Mouse (Mus musculus) spleen, adult 2 months (tissue): ENCODE measurements around the gene Arhgef26. TPM values are rescaled to one million over a fixed set of nuclear protein-coding genes. Genes with fewer than 3 reads are reported as not detected.

ENCODE experiments used
- DNase-seq, 2 experiments: peaks; one replicate each; pipeline versions ENCODE4 v3.0.0 to v3.0.0-alpha.2; 2012 to 2021; ENCODE audit warnings: low spot score in 2 of 2, low read depth in 1 of 2
- H3K27ac ChIP-seq: fragments of 200-500 bp; 2 replicates; pipeline ENCODE4 v1.5.1; 2012; ENCODE audit warnings: low read length, inconsistent platforms; ENCODE audit not compliant: insufficient read depth
- H3K27me3 ChIP-seq: fragments of 200-500 bp; 2 replicates; pipeline ENCODE4 v1.6.1; 2012; ENCODE audit warnings: mild to moderate bottlenecking, moderate library complexity, low read length, inconsistent platforms; ENCODE audit not compliant: control insufficient read depth, insufficient read depth
- H3K36me3 ChIP-seq: fragments of 200-500 bp; 2 replicates; pipeline ENCODE4 v1.6.1; 2012; ENCODE audit warnings: mild to moderate bottlenecking, low read length, inconsistent platforms; ENCODE audit not compliant: control insufficient read depth, insufficient read depth
- H3K4me1 ChIP-seq: fragments of 200-500 bp; 2 replicates; pipeline ENCODE4 v1.6.1; 2011; ENCODE audit warnings: inconsistent platforms; ENCODE audit not compliant: control insufficient read depth, insufficient read depth, insufficient read length
- H3K4me3 ChIP-seq: fragments of 200-500 bp; 2 replicates; pipeline ENCODE4 v1.5.1; 2011; ENCODE audit warnings: mild to moderate bottlenecking, inconsistent platforms; ENCODE audit not compliant: insufficient read depth, insufficient read length; ENCODE audit errors: extremely low read depth
- CTCF ChIP-seq: fragments of 200-500 bp; IDR thresholded peaks from 2 replicates; pipeline ENCODE4 v1.5.1; 2011; ENCODE audit warnings: mild to moderate bottlenecking, inconsistent platforms; ENCODE audit not compliant: insufficient read depth, insufficient read length, insufficient replicate concordance; ENCODE audit errors: extremely low read depth
- POLR2A ChIP-seq: fragments of 200-500 bp; IDR thresholded peaks from 2 replicates; pipeline ENCODE4 v1.6.1; 2011; ENCODE audit warnings: low read depth, low read length, inconsistent platforms
- WGBS: fragments of 180-500 bp; shearing (Covaris S2); methylation state at CpG from one replicate; pipeline ENCODE4 v1.1.7; 2018; 5-methylcytosine and 5-hydroxymethylcytosine counted together
- polyA plus RNA-seq: library from polyadenylated mRNA; depleted of rRNA; stranded (reverse); fragments of >200 nt; gene quantifications from 2 replicates; pipeline ENCODE4 v1.2.3, GENCODE M21; 2012

Gene Arhgef26
- polyA plus RNA-seq, 1 experiment: 0.42 TPM

DNA sequence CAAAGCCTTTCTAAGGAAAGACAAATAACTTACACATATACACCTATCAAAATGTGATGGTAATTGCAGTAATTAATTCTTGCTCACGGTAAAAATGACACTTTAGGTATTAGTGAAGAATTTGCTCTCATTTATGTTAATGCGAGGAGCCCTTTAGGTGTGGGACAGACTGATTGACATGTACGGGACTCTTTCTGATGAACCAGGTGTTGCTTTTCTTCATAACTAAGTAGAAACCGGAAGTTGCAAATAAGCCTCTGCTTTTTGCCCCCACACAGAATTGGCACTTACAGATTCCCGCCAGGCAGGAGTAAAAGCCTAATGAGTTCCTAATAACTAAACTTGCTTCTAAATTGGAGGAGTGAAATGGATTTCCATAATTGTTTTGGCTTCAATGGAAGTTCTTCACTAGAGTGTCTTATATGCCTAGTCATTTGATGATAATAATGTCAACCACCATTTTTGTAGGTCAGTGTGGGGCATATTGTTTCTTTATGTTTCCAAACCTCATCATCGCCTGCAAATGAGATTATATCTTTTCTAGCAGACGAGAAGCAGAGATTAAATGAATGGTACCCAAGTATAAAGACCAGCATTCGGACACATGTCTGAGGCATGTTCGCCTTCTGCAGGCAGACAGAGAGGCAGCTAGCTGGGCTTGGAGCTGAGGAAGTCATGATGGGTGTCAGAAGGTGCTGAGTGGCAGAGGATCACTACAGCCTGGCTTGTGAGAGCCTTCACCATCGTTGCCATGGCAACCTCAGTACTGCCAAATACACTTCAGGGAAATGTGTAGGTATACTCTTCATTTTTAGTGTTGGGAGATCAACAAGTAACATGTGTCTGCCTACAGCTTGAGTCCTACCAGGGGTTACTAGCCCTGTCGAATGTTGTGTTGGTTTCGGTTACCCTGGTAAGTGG lies 61.9 kb downstream of the Arhgef26 start:
- WGBS: 91% methylated on average over 12 of the region's 12 CpGs
- no peak overlapping the region for H3K4me3 ChIP-seq
- no peaks in the 10 kb centered on the region for H3K36me3 ChIP-seq
- H3K27me3 ChIP-seq: no peaks in the 10 kb centered on the region
- no peak overlapping the region for H3K27ac ChIP-seq
- H3K4me1 ChIP-seq: no peaks in the 10 kb centered on the region
- TF ChIP-seq POLR2A: no peak
- TF ChIP-seq CTCF: no peak
- no peak for DNase-seq

DNA sequence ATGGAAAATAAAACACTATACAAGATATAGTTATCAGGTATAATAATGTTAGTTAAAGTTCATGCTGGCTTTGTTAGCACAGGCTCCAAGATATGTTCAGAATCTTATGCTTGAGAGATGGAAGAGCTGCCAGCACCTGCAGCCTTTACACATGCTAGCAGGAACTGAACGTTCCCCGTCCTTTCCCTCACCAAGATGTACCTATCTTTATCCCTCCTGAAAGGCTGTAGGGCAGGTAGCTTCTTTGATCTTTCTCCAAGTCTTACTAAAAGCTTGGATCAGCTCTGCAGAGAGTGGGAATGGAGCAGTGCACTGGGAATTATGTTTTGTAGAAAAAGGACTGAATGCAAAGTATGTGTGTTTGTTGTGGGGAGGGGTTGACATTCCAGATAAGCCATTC lies 64.3 kb downstream of the Arhgef26 start:
- DNase-seq: no peak
- H3K27me3 ChIP-seq: no peaks in the 10 kb centered on the region
- no peak overlapping the region for H3K4me3 ChIP-seq
- no peaks in the 10 kb centered on the region for H3K4me1 ChIP-seq
- TF ChIP-seq POLR2A (no peak), CTCF (no peak)
- H3K36me3 ChIP-seq: no peaks in the 10 kb centered on the region
- 93% methylated on average over 2 of the region's 2 CpGs for WGBS
- H3K27ac ChIP-seq: no peak overlapping the region

DNA sequence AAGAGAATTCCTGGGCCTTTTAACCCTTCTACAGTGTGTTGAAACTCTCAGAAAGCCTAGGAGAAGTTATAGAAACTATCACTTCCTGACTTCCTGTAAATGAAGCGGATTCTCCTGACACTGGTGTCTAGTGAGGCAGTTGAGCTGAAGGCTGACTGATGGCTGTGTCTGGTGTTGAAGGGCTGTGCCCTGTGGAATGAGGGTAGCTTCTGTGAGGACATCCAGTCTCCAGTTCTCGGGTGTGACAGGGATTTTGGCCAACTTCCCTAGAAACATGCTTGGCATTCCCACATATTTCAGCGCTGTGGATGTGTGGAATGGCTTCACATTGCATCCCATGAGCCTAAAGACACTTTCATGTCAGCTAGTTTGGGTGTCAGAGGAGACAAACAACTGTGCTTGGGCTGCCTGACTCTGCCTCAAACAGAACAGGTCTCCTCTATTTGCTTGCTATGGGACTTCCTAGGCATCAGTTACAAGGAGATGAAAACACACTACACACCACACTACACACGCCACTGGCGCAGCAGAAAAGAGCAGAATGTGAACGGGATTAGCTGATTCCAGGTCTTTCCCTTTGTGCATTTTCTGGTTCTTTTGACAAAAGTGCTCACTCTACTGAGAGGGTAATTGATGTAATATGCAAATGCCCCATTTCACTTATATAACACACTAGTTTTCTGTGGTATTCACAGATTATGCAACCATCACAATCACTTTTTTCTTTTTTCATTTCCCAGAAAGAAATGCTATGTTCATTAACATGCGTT lies 66.5 kb downstream of the Arhgef26 start:
- H3K27me3 ChIP-seq: no peaks in the 10 kb centered on the region
- WGBS: 81% methylated on average over 7 of the region's 7 CpGs
- no peak for TF ChIP-seq CTCF
- TF ChIP-seq POLR2A: no peak
- H3K4me3 ChIP-seq: no peak overlapping the region
- no peak overlapping the region for H3K27ac ChIP-seq
- DNase-seq: no peak
- H3K4me1 ChIP-seq: no peaks in the 10 kb centered on the region
- H3K36me3 ChIP-seq: no peaks in the 10 kb centered on the region

DNA sequence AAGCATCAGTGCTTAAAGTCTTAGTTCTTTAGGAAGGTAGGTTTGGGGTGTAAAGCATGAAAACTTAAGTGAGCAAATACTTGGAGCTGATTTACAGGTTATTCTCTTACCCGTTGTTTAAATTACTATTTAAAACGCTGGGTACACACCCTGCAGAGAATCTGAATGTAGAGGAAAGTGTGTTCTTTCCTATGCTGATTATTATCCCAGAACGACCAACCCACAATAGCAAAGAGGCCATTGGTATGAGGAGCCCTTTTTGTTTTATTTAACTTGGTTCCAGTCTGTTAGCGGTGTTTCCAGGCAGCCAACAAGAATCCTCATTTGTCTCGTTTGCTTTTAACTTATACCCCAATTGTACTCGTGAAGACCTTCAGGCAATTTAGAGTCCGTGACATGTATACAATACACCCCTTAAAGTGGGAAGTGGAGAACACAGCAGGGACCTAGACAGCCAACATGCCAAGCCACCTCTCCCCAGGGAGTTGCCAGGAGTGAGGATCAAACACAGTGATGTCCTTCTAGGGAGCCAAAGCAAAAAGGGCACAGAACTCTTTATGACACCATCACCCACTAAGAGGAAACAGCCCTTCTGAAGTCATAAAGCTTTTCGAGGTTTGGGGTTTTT lies 71.5 kb downstream of the Arhgef26 start:
- H3K4me1 ChIP-seq: no peaks in the 10 kb centered on the region
- no peak overlapping the region for H3K4me3 ChIP-seq
- DNase-seq: no peak
- TF ChIP-seq CTCF: no peak
- no peak for TF ChIP-seq POLR2A
- WGBS: 82% methylated on average over 8 of the region's 8 CpGs
- H3K36me3 ChIP-seq: no peaks in the 10 kb centered on the region
- H3K27me3 ChIP-seq: no peaks in the 10 kb centered on the region
- no peak overlapping the region for H3K27ac ChIP-seq

DNA sequence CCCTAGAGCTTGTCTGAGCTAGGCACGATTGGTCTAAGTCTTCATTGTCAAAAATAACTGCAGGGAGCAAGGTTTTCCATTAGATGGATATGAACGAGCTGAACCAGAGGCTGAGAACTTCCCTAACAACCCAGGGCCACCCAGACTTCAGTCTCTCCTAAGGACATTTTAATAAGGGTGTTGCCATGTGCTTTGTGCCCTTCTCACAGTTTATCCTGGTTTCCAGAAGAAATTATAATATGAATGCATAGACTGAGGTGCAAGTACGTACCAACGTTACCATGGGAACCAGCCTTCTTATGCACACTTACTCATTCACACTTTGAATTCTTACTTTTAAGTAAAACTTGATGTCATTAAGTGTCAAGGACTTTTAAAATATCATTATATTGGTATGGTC lies 72.3 kb downstream of the Arhgef26 start:
- Histone ChIP-seq H3K27me3 (no peaks in the 10 kb centered on the region), H3K4me1 (no peaks in the 10 kb centered on the region), H3K27ac (no peak overlapping the region), H3K4me3 (no peak overlapping the region), H3K36me3 (no peaks in the 10 kb centered on the region)
- DNase-seq: no peak
- 87% methylated on average over 4 of the region's 4 CpGs for WGBS
- no peak for TF ChIP-seq POLR2A
- no peak for TF ChIP-seq CTCF

DNA sequence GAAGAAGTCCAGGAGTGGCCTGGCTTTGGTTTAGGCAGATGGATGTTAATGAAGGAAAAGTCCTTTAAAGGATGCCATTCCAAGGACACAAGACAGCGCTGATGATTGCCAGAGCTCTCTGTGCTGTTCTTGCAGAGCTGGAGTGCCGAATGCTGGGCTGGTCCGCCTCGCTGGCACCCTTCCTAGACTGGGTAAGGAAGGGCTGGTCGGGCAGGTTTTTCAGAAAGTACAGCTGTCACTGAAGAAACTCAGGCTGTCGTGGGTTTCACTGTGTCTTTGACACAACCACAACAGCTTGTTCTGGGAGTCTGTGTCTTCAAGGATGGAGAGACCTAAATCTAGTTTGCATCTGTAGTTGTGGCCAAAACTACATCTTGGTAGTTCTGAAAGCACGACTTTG lies 74.6 kb downstream of the Arhgef26 start:
- Histone ChIP-seq H3K4me1 (no peaks in the 10 kb centered on the region), H3K27me3 (no peaks in the 10 kb centered on the region), H3K27ac (no peak overlapping the region), H3K4me3 (no peak overlapping the region), H3K36me3 (no peaks in the 10 kb centered on the region)
- no peak for DNase-seq
- no peak for TF ChIP-seq POLR2A
- no peak for TF ChIP-seq CTCF
- 70% methylated on average over 7 of the region's 7 CpGs for WGBS
